ENCODE assay signal across 27 mouse cellular contexts in genomic region chr5:145300469-145300868, GRCm38 (mm10). TPM values are rescaled to one million over a fixed set of nuclear protein-coding genes. Genes with fewer than 3 reads are reported as not detected.
"Had no signal": no experiment of that assay in that cellular context is flagged by ENCODE, and none has a peak within 500 bp of the region (broad histone marks: within the 10 kb centered on the region; RNA-seq: fewer than 3 reads in every experiment).

No protein-coding gene starts in this region.

- DNase-seq: lung, adult 18-20 months; lung, embryonic 14.5 days; lung, postnatal 10 days; lung, postnatal 4 days; midbrain, embryonic 14.5 days; retina, postnatal 1 day; right cerebral cortex, adult 18-20 months; right cerebral cortex, postnatal 25 days; right cerebral cortex, postnatal 4 days; spleen, adult 18-20 months; thymus, adult 18-20 months; thymus, postnatal 14 days; thymus, postnatal 36 days had no signal

- H3K9ac ChIP-seq: lung, embryonic 14.5 days; midbrain, embryonic 12.5 days; neural tube, embryonic 13.5 days; neural tube, embryonic 15.5 days had no signal

- H3K36me3 ChIP-seq: midbrain, embryonic 10.5 days; midbrain, embryonic 12.5 days had no signal

- ATAC-seq: midbrain, embryonic 16.5 days had no signal

- H3K27me3 ChIP-seq: midbrain, embryonic 12.5 days; neural tube, embryonic 13.5 days; neural tube, embryonic 15.5 days had no signal

- H3K4me1 ChIP-seq: midbrain, embryonic 10.5 days; midbrain, embryonic 12.5 days; neural tube, embryonic 13.5 days; neural tube, embryonic 15.5 days had no signal

- H3K4me2 ChIP-seq: lung, embryonic 14.5 days; midbrain, embryonic 12.5 days; neural tube, embryonic 13.5 days; neural tube, embryonic 15.5 days had no signal

- H3K27ac ChIP-seq: midbrain, embryonic 10.5 days; midbrain, embryonic 12.5 days; neural tube, embryonic 13.5 days; neural tube, embryonic 15.5 days had no signal

- H3K4me3 ChIP-seq: midbrain, embryonic 10.5 days; midbrain, embryonic 12.5 days; myocyte; neural tube, embryonic 13.5 days; neural tube, embryonic 15.5 days had no signal

- H3K9me3 ChIP-seq: midbrain, embryonic 10.5 days; midbrain, embryonic 12.5 days; neural tube, embryonic 13.5 days; neural tube, embryonic 15.5 days had no signal

RNA-seq across cellular contexts. Expression of gene Cyp3a57, which starts 44.6 kb away (rescaled TPM):
- total RNA-seq: megakaryocyte, adult 5-6 weeks; megakaryocyte-erythroid progenitor cell, adult 5-6 weeks had no signal
- polyA plus RNA-seq: lung, embryonic 14.5 days; lung, embryonic 16.5 days; midbrain, embryonic 10.5 days; midbrain, embryonic 12.5 days; midbrain, embryonic 14.5 days; midbrain, embryonic 16.5 days; myocyte; neural tube, embryonic 11.5 days; neural tube, embryonic 13.5 days; neural tube, embryonic 15.5 days; small intestine, adult 2 months; stomach, embryonic 14.5 days; stomach, embryonic 16.5 days; thymus, postnatal 0 days had no signal
